16 mouse cellular contexts compared by ENCODE assay signal in genomic region chr5:122032471-122033166, GRCm38 (mm10). TPM values are rescaled to one million over a fixed set of nuclear protein-coding genes. Genes with fewer than 3 reads are reported as not detected.
A peak's percentile ranks its signal among the peaks of the same experiment; 100 is the strongest.
DNase-seq lines count a peak whose midpoint lies in the region; ATAC-seq lines count a peak whose summit lies in the region.
"Had no signal": no experiment of that assay in that cellular context is flagged by ENCODE, and none has a peak within 500 bp of the region (broad histone marks: within the 10 kb centered on the region; RNA-seq: fewer than 3 reads in every experiment).

No protein-coding gene starts in this region.

- peak; percentile 43 for DNase-seq in embryonic facial prominence, embryonic 11.5 days (ENCODE audit: low spot score)
- no peak for DNase-seq in thymus, postnatal 0 days (ENCODE audit: low spot score)
- DNase-seq in cerebellum, postnatal 36 days, result no peak
- no peak for DNase-seq in cerebellum, postnatal 4 days (ENCODE audit: low spot score in 2 of 2)
- DNase-seq: cerebellum, adult 18-20 months; gastrocnemius, postnatal 10 days; liver; lung, embryonic 14.5 days; right cerebral cortex, adult 18-20 months had no signal

- no peak overlapping the region for H3K9ac ChIP-seq in embryonic facial prominence, embryonic 11.5 days (replicated peaks; ENCODE audit: low read length)
- H3K9ac ChIP-seq in forebrain, embryonic 12.5 days, result no peak overlapping the region
- H3K9ac ChIP-seq in hindbrain, embryonic 16.5 days (ENCODE audit: low read depth, low read length), result no peak overlapping the region
- 0 out of 2 replicates have a peak overlapping the region, but pooled peaks have one; percentile 11 for H3K9ac ChIP-seq in neural tube, embryonic 15.5 days (replicated peaks)
- H3K9ac ChIP-seq: lung, embryonic 14.5 days had no signal

- no peak for ATAC-seq in embryonic facial prominence, embryonic 11.5 days (replicated peaks; ENCODE audit: insufficient number of reproducible peaks, low FRiP score, low TSS enrichment, low read depth)
- peak; percentile 58; the same call in 1 of the 2 replicates for ATAC-seq in forebrain, embryonic 12.5 days (ENCODE audit: low FRiP score)
- ATAC-seq in hindbrain, embryonic 16.5 days, result peak; percentile 71
- ATAC-seq in neural tube, embryonic 15.5 days (ENCODE audit: low FRiP score), result peak; percentile 64; the same call in 1 of the 2 replicates

- no peaks in the 10 kb centered on the region for H3K27me3 ChIP-seq in embryonic facial prominence, embryonic 11.5 days (ENCODE audit: control insufficient read depth, insufficient read depth, low read length)
- peaks cover 7% of the 10 kb centered on the region; the same call in 1 of the 2 replicates for H3K27me3 ChIP-seq in forebrain, embryonic 12.5 days
- no peaks in the 10 kb centered on the region for H3K27me3 ChIP-seq in hindbrain, embryonic 16.5 days (replicated peaks; ENCODE audit: control insufficient read depth, insufficient read depth, low read length)
- no peaks in the 10 kb centered on the region for H3K27me3 ChIP-seq in neural tube, embryonic 15.5 days (replicated peaks)

- whole genome bisulfite sequencing in embryonic facial prominence, embryonic 11.5 days, result 38% methylated on average over 19 of the region's 19 CpGs
- WGBS in forebrain, embryonic 12.5 days, result 36% methylated on average over 19 of the region's 19 CpGs
- 30% methylated on average over 19 of the region's 19 CpGs for WGBS in hindbrain, embryonic 16.5 days
- 24% methylated on average over 19 of the region's 19 CpGs for WGBS in neural tube, embryonic 15.5 days

- no peak overlapping the region for H3K27ac ChIP-seq in embryonic facial prominence, embryonic 11.5 days (replicated peaks; ENCODE audit: low read depth, low read length)
- H3K27ac ChIP-seq in forebrain, embryonic 12.5 days, result peak overlapping the region; percentile 56; the same call in 1 of the 2 replicates
- H3K27ac ChIP-seq in hindbrain, embryonic 16.5 days (ENCODE audit: low read depth, low read length), result 0 out of 2 replicates have a peak overlapping the region, but pooled peaks have one; percentile 8
- no peak overlapping the region for H3K27ac ChIP-seq in neural tube, embryonic 15.5 days (replicated peaks)
- H3K27ac ChIP-seq: layer of hippocampus, adult 2 months; left cerebral cortex, adult 2 months had no signal

- no peaks in the 10 kb centered on the region for H3K36me3 ChIP-seq in embryonic facial prominence, embryonic 11.5 days (replicated peaks; ENCODE audit: control insufficient read depth, insufficient read depth, low read depth, low read length)
- peaks cover 16% of the 10 kb centered on the region for H3K36me3 ChIP-seq in forebrain, embryonic 12.5 days (replicated peaks)
- peaks cover 16% of the 10 kb centered on the region for H3K36me3 ChIP-seq in hindbrain, embryonic 16.5 days (ENCODE audit: control insufficient read depth, insufficient read depth, low read length)
- H3K36me3 ChIP-seq in neural tube, embryonic 15.5 days, result peaks cover 13% of the 10 kb centered on the region

- H3K4me3 ChIP-seq in embryonic facial prominence, embryonic 11.5 days (ENCODE audit: low read depth, low read length), result no peak overlapping the region
- H3K4me3 ChIP-seq in forebrain, embryonic 12.5 days (replicated peaks), result no peak overlapping the region
- no peak overlapping the region for H3K4me3 ChIP-seq in hindbrain, embryonic 16.5 days (ENCODE audit: low read length)
- no peak overlapping the region for H3K4me3 ChIP-seq in neural tube, embryonic 15.5 days (replicated peaks)
- H3K4me3 ChIP-seq: layer of hippocampus, adult 2 months; left cerebral cortex, adult 2 months; myocyte had no signal

- no peaks in the 10 kb centered on the region for H3K4me1 ChIP-seq in embryonic facial prominence, embryonic 11.5 days (ENCODE audit: control insufficient read depth, insufficient read depth, low read length)
- peaks cover 26% of the 10 kb centered on the region for H3K4me1 ChIP-seq in forebrain, embryonic 12.5 days
- H3K4me1 ChIP-seq in hindbrain, embryonic 16.5 days (ENCODE audit: control insufficient read depth, insufficient read depth, low read depth, low read length), result peaks cover 9% of the 10 kb centered on the region
- H3K4me1 ChIP-seq in neural tube, embryonic 15.5 days, result peaks cover 25% of the 10 kb centered on the region

- H3K4me2 ChIP-seq in embryonic facial prominence, embryonic 11.5 days (ENCODE audit: low read depth, low read length), result no peak overlapping the region
- H3K4me2 ChIP-seq in forebrain, embryonic 12.5 days, result no peak overlapping the region
- no peak overlapping the region for H3K4me2 ChIP-seq in hindbrain, embryonic 16.5 days (ENCODE audit: low read length)
- peak overlapping the region; percentile 21; the same call in 1 of the 2 replicates for H3K4me2 ChIP-seq in neural tube, embryonic 15.5 days
- H3K4me2 ChIP-seq: heart, embryonic 11.5 days; lung, embryonic 14.5 days had no signal

- H3K9me3 ChIP-seq in embryonic facial prominence, embryonic 11.5 days (replicated peaks; ENCODE audit: control insufficient read depth, low read length), result no peaks in the 10 kb centered on the region
- peaks cover 11% of the 10 kb centered on the region; the same call in 1 of the 2 replicates for H3K9me3 ChIP-seq in forebrain, embryonic 12.5 days
- peaks cover 6% of the 10 kb centered on the region for H3K9me3 ChIP-seq in hindbrain, embryonic 16.5 days (ENCODE audit: control insufficient read depth, low read length)
- no peaks in the 10 kb centered on the region for H3K9me3 ChIP-seq in neural tube, embryonic 15.5 days (replicated peaks)

RNA-seq across cellular contexts. Expression of gene Cux2, which starts 17.3 kb away (rescaled TPM):
- polyA plus RNA-seq in embryonic facial prominence, embryonic 11.5 days (2014; fragmentation: Nextera tagmentation; extraction: Ambion mirVana), result 4.5 and 6.2 TPM in 2 replicates
- 13.7 and 14.0 TPM in 2 replicates for polyA plus RNA-seq in forebrain, embryonic 12.5 days (2016; fragmentation: Nextera tagmentation; extraction: Ambion mirVana)
- polyA plus RNA-seq in hindbrain, embryonic 16.5 days (2015; fragmentation: Nextera tagmentation; extraction: Ambion mirVana), result 16.7 and 18.7 TPM in 2 replicates
- polyA plus RNA-seq in neural tube, embryonic 15.5 days (2015; fragmentation: Nextera tagmentation; extraction: Ambion mirVana), result 18.0 and 19.9 TPM in 2 replicates
- polyA plus RNA-seq in thymus, postnatal 0 days (2015; fragmentation: Nextera tagmentation; extraction: Ambion mirVana), result 0.14 and 0.17 TPM in 2 replicates

Comparison
In these comparisons a context has a peak if more than half of its experiments do, and no peak if none do; other contexts are left out.
1. H3K27ac ChIP-seq: peak in forebrain, embryonic 12.5 days (single experiment) and hindbrain, embryonic 16.5 days (single experiment); none in embryonic facial prominence, embryonic 11.5 days (single experiment) and neural tube, embryonic 15.5 days (single experiment).